Mouse (Mus musculus) forebrain, embryonic 16.5 days (tissue): ENCODE data around the gene Zbtb40. TPM values are rescaled to one million over a fixed set of nuclear protein-coding genes. Genes with fewer than 3 reads are reported as not detected.

ENCODE experiments used
- ATAC-seq: fragments of 200-750 bp; cut with Nextera tagmentation; 2 replicates; pipeline ENCODE4 v1.8.0; 2017; ENCODE audit warnings: mild to moderate bottlenecking, moderate library complexity
- H3K27ac ChIP-seq: fragments of 300-500 bp; sonication (generic); 2 replicates; pipeline ENCODE4 v1.5.1; 2014; ENCODE audit warnings: low read length, control low read depth
- H3K27me3 ChIP-seq: fragments of 300-500 bp; sonication (generic); replicated peaks from 2 replicates; pipeline ENCODE4 v1.6.1; 2014; ENCODE audit warnings: low read length; ENCODE audit not compliant: control insufficient read depth, insufficient read depth
- H3K36me3 ChIP-seq: fragments of 300-500 bp; sonication (generic); 2 replicates; pipeline ENCODE4 v1.6.1; 2014; ENCODE audit not compliant: control insufficient read depth, insufficient read depth
- H3K4me1 ChIP-seq: fragments of 300-500 bp; sonication (generic); replicated peaks from 2 replicates; pipeline ENCODE4 v1.6.1; 2014; ENCODE audit warnings: low read length; ENCODE audit not compliant: control insufficient read depth, insufficient read depth
- H3K4me2 ChIP-seq: fragments of 300-500 bp; sonication (generic); 2 replicates; pipeline ENCODE4 v1.6.1; 2014; ENCODE audit warnings: mild to moderate bottlenecking, low read length, control low read depth
- H3K4me3 ChIP-seq: fragments of 300-500 bp; sonication (generic); replicated peaks from 2 replicates; pipeline ENCODE4 v1.5.1; 2014; ENCODE audit warnings: mild to moderate bottlenecking, low read length, control low read depth
- H3K9ac ChIP-seq: fragments of 300-500 bp; sonication (generic); replicated peaks from 2 replicates; pipeline ENCODE4 v1.6.1; 2014; ENCODE audit warnings: low read depth, low read length, control low read depth
- H3K9me3 ChIP-seq: fragments of 300-500 bp; sonication (generic); 2 replicates; pipeline ENCODE4 v1.6.1; 2016; ENCODE audit warnings: low read length; ENCODE audit not compliant: control insufficient read depth
- WGBS: fragments of 180-500 bp; shearing (Covaris S2); extraction: QIAGEN DNeasy Blood & Tissue Kit; methylation state at CpG from one replicate; pipeline ENCODE4 v1.1.7; 2014; 5-methylcytosine and 5-hydroxymethylcytosine counted together
- polyA plus RNA-seq: library from polyadenylated mRNA; unstranded; fragments of >200 nt; fragmentation: Nextera tagmentation; extraction: Ambion mirVana; gene quantifications from 2 replicates; pipeline ENCODE4 v1.2.1, GENCODE M21; 2015

The Zbtb40 gene
- polyA plus RNA-seq, 1 experiment from 2014 or later = 5.3 TPM

DNA sequence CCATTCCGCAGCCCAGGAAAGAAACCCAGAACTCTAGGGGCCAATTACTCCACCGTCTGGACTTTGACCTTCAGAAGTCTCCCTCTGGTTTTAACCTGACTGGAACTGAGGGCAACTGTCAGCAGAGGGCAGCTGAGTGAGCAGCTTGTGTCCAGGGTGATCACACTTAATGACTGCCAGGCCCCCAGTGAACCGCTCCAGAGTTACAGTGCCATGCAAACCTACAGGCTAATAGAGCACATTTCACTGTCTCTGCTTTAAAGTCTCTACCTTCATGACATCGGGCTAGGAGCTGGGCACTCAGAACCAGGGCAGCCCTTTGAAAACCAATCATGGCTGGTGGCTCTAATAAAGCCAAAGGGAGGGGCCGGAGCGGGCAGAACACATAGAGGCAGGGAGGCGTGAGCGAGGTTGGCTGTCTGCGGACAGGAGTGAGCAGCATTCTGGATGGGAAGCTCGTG is 7.4 kb downstream of the Zbtb40 start:
- H3K27me3 ChIP-seq = no peaks in the 10 kb centered on the region
- H3K9me3 ChIP-seq = no peaks in the 10 kb centered on the region
- no peak for ATAC-seq
- no peak overlapping the region for H3K9ac ChIP-seq
- no peaks in the 10 kb centered on the region for H3K36me3 ChIP-seq
- H3K4me3 ChIP-seq = no peak overlapping the region
- H3K4me2 ChIP-seq = no peak overlapping the region
- WGBS = 52% methylated on average over 10 of the region's 10 CpGs
- no peak overlapping the region for H3K27ac ChIP-seq
- peaks cover 33% of the 10 kb centered on the region for H3K4me1 ChIP-seq

- Histone ChIP-seq H3K4me2 (no peak overlapping the region), H3K27ac (no peak overlapping the region), H3K9ac (no peak overlapping the region), H3K27me3 (no peaks in the 10 kb centered on the region), H3K4me1 (peaks cover 25% of the 10 kb centered on the region), H3K9me3 (no peaks in the 10 kb centered on the region), H3K36me3 (no peaks in the 10 kb centered on the region), H3K4me3 (no peak overlapping the region)
- WGBS = 93% methylated on average over 7 of the region's 7 CpGs
- ATAC-seq = no peak
Measured at GRCm38 (mm10) chr4:137039441-137039840, 9.2 kb downstream of the Zbtb40 start.

- H3K27ac ChIP-seq = no peak overlapping the region
- H3K27me3 ChIP-seq = no peaks in the 10 kb centered on the region
- peaks cover 16% of the 10 kb centered on the region for H3K4me1 ChIP-seq
- H3K9me3 ChIP-seq = no peaks in the 10 kb centered on the region
- H3K36me3 ChIP-seq = no peaks in the 10 kb centered on the region
- no peak overlapping the region for H3K4me3 ChIP-seq
- ATAC-seq = no peak
- 42% methylated on average over 3 of the region's 3 CpGs for WGBS
- H3K4me2 ChIP-seq = no peak overlapping the region
- H3K9ac ChIP-seq = no peak overlapping the region
Measured at GRCm38 (mm10) chr4:137038501-137038900, 10.1 kb downstream of the Zbtb40 start.

- WGBS = 6% methylated on average over 8 of the region's 8 CpGs
- H3K27ac ChIP-seq = no peak overlapping the region
Measured at GRCm38 (mm10) chr4:137038096-137038495, 10.5 kb downstream of the Zbtb40 start.

GRCm38 (mm10) chr4:137033115-137033887 is 15.3 kb downstream of the Zbtb40 start:
- H3K27me3 ChIP-seq = no peaks in the 10 kb centered on the region
- no peak overlapping the region for H3K4me2 ChIP-seq
- WGBS = 48% methylated on average over 7 of the region's 7 CpGs
- peaks cover 12% of the 10 kb centered on the region for H3K4me1 ChIP-seq
- no peak for ATAC-seq
- no peak overlapping the region for H3K9ac ChIP-seq
- no peaks in the 10 kb centered on the region for H3K9me3 ChIP-seq
- H3K4me3 ChIP-seq = no peak overlapping the region
- no peaks in the 10 kb centered on the region for H3K36me3 ChIP-seq
- H3K27ac ChIP-seq = no peak overlapping the region

More at GRCm38 (mm10) chr4:137038096-137038495, 10.5 kb downstream of the Zbtb40 start:
- Histone ChIP-seq H3K4me2 (no peak overlapping the region), H3K9ac (no peak overlapping the region), H3K4me3 (no peak overlapping the region), H3K4me1 (peaks cover 14% of the 10 kb centered on the region), H3K9me3 (no peaks in the 10 kb centered on the region), H3K27me3 (no peaks in the 10 kb centered on the region), H3K36me3 (no peaks in the 10 kb centered on the region)
- ATAC-seq = no peak

- ATAC-seq = no peak
- no peak overlapping the region for H3K4me3 ChIP-seq
- no peaks in the 10 kb centered on the region for H3K9me3 ChIP-seq
- no peaks in the 10 kb centered on the region for H3K27me3 ChIP-seq
- WGBS = 78% methylated on average over 4 of the region's 4 CpGs
- H3K27ac ChIP-seq = no peak overlapping the region
- no peak overlapping the region for H3K9ac ChIP-seq
- H3K4me2 ChIP-seq = no peak overlapping the region
- H3K4me1 ChIP-seq = peaks cover 4% of the 10 kb centered on the region
- H3K36me3 ChIP-seq = no peaks in the 10 kb centered on the region
Measured at GRCm38 (mm10) chr4:137032456-137032855, 16.1 kb downstream of the Zbtb40 start.

- H3K4me3 ChIP-seq = no peak overlapping the region
- H3K27me3 ChIP-seq = no peaks in the 10 kb centered on the region
- ATAC-seq = no peak
- H3K4me2 ChIP-seq = no peak overlapping the region
- WGBS = 78% methylated on average over 7 of the region's 7 CpGs
- H3K9me3 ChIP-seq = no peaks in the 10 kb centered on the region
- H3K9ac ChIP-seq = no peak overlapping the region
- H3K36me3 ChIP-seq = no peaks in the 10 kb centered on the region
- no peak overlapping the region for H3K27ac ChIP-seq
- H3K4me1 ChIP-seq = peaks cover 3% of the 10 kb centered on the region; the same call in 1 of the 2 replicates
Measured at GRCm38 (mm10) chr4:137031319-137031718, 17.3 kb downstream of the Zbtb40 start.

DNA sequence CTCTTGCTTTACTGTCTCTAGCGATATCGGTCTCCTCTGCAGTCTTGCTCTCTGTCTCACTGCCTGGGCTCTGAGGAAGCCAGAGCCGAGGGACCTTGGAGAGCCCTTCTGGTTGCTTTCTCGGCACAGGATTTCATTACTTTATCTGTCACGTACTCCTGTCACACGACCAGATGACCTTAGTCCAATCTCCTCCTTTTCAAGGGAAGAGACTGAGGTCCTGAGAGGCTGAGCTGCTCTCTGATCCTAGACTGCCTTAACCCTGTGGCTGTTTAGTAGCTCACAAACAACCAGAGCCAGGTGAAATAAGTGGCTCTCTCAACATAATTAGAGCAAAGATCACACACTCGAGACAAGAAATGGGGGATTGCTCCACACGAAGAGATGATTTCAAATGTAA is 19.3 kb downstream of the Zbtb40 start:
- 72% methylated on average over 8 of the region's 8 CpGs for WGBS
- Histone ChIP-seq H3K9ac (no peak overlapping the region), H3K4me1 (peaks cover 3% of the 10 kb centered on the region; the same call in 1 of the 2 replicates), H3K9me3 (no peaks in the 10 kb centered on the region), H3K4me2 (no peak overlapping the region), H3K27ac (no peak overlapping the region), H3K27me3 (no peaks in the 10 kb centered on the region), H3K4me3 (no peak overlapping the region), H3K36me3 (no peaks in the 10 kb centered on the region)
- ATAC-seq = no peak

GRCm38 (mm10) chr4:137027051-137027450 is 21.6 kb downstream of the Zbtb40 start:
- Histone ChIP-seq H3K4me2 (no peak overlapping the region), H3K36me3 (no peaks in the 10 kb centered on the region), H3K4me3 (no peak overlapping the region), H3K27ac (no peak overlapping the region), H3K4me1 (peaks cover 3% of the 10 kb centered on the region; the same call in 1 of the 2 replicates), H3K27me3 (no peaks in the 10 kb centered on the region), H3K9ac (no peak overlapping the region), H3K9me3 (no peaks in the 10 kb centered on the region)
- 45% methylated on average over 5 of the region's 5 CpGs for WGBS
- no peak for ATAC-seq
